Mouse (Mus musculus): Measurements from ENCODE around the gene Trnau1ap. TPM values are rescaled to one million over a fixed set of nuclear protein-coding genes. Genes with fewer than 3 reads are reported as not detected.

Trnau1ap gene
- polyA plus RNA-seq, 1 experiment from 2014 or later, result 87.8 TPM

DNA sequence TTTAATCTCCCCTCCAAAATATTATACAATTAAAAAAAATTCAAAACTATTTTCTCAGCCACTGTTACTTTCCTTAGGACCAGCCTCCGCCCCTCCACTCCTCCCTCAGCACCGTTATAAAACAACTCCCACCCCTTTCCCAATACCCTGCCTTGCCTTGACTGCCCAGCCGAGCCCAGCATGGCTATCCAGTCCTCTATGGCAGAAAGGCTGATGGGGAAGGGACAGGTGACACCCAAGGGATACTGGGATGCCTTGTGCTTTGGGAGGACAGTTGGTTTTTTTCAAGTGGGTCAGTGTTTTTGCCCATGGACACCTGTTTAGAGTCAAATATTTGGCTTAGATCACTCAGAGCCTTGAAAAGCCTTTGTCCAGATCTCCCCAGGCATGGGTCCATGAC lies 2.6 kb upstream of the Trnau1ap start:
- H3K9me3 ChIP-seq (replicated peaks), result no peaks in the 10 kb centered on the region
- H3K36me3 ChIP-seq, result peaks cover 62% of the 10 kb centered on the region
- H3K4me1 ChIP-seq, result peaks cover 25% of the 10 kb centered on the region
- WGBS, result 87% methylated on average over 3 of the region's 3 CpGs
- no peaks in the 10 kb centered on the region for H3K27me3 ChIP-seq (ENCODE audit: low read depth, poor library complexity, severe bottlenecking)
- no peak overlapping the region for H3K4me3 ChIP-seq
- H3K27ac ChIP-seq (replicated peaks), result no peak overlapping the region
- no peak for DNase-seq (ENCODE audit: low spot score)

DNA sequence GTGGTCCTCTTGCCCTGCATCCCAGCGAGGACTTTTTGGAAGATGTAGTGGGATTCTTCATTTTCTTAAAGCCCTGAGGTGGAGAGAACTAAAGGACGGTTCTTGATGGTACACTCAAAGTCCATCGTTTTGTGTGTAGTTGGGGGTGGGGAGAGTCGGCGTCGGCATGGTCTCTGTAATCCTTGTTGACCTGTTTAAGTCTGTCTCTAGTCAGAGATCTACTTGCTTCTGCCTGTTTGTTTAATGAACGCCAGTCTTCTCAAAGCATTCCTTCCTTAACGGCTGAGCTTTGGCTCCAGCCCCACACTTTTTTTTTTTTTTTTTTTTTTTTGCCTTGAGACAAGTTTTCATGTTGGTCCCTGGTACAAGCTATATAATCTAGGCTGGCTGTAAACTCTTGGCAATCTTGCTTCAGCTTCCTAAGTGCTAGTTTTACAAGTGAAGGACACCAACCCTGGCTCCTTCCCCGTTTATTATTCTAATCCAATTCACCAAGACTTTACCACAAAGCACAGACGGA lies 557 bp upstream of the Trnau1ap start:
- Histone ChIP-seq H3K27me3 (ENCODE audit: low read depth, poor library complexity, severe bottlenecking) (no peaks in the 10 kb centered on the region), H3K4me3 (peak overlapping the region; percentile 72), H3K36me3 (peaks cover 54% of the 10 kb centered on the region), H3K4me1 (peaks cover 25% of the 10 kb centered on the region), H3K27ac (replicated peaks) (peak overlapping the region; percentile 92), H3K9me3 (replicated peaks) (no peaks in the 10 kb centered on the region)
- WGBS, result 8% methylated on average over 10 of the region's 10 CpGs
- no peak for DNase-seq (ENCODE audit: low spot score)

DNA sequence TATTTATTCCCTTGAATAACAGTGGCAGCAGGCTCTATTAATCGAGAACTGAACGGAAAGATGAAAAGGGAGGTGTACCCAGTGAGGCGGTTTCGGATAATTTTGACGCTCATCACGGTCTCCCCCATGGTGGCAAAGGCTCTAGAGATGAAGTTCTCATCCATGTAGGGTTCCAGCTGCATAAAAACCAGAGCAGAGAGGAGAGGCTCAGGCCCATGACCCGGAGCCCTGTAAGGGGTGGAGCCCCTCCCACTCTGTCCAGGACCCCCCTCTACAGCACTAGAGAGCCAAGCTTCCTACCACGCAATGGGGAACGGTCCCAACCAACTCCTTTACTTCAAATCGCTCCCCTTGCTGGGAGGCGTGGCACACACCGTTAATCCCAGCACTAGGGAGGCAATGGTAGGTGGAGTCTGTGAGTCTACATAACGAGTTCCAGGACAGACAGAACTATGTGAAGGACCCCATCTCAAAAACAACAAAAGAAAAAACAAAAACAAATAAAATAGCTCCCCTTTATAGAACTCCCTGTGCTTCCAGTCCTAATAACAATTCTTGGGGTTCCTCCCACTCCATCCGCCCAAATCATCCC lies 851 bp downstream of the Trnau1ap start:
- H3K27me3 ChIP-seq (ENCODE audit: low read depth, poor library complexity, severe bottlenecking), result no peaks in the 10 kb centered on the region
- no peak for DNase-seq (ENCODE audit: low spot score)
- WGBS, result 42% methylated on average over 14 of the region's 14 CpGs
- peak overlapping the region; percentile 72 for H3K4me3 ChIP-seq
- peaks cover 54% of the 10 kb centered on the region for H3K36me3 ChIP-seq
- H3K9me3 ChIP-seq (replicated peaks), result no peaks in the 10 kb centered on the region
- H3K4me1 ChIP-seq, result peaks cover 25% of the 10 kb centered on the region
- H3K27ac ChIP-seq (replicated peaks), result peak overlapping the region; percentile 92

DNA sequence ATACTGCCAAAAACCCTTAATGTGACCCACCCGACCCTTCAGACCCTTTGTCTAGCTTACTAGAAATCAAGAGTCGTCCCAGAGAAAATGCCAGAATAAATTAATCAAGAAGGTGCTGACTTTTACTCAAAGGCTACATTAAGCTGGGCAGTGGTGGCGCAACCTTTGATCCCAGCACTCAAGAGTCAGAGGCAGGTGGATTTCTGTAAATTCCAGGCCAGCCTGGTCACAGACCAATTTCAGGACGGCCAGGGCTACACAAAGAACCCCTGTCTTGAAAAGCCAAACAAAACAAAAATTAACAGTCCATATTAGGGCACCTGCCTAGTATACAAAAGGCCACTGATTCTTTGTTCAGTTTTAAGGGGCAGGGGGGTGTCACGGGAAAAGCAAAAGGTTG lies 2.9 kb downstream of the Trnau1ap start:
- Histone ChIP-seq H3K36me3 (peaks cover 52% of the 10 kb centered on the region), H3K27ac (replicated peaks) (no peak overlapping the region), H3K4me3 (no peak overlapping the region), H3K9me3 (replicated peaks) (no peaks in the 10 kb centered on the region), H3K4me1 (peaks cover 25% of the 10 kb centered on the region), H3K27me3 (ENCODE audit: low read depth, poor library complexity, severe bottlenecking) (no peaks in the 10 kb centered on the region)
- DNase-seq (ENCODE audit: low spot score), result no peak
- WGBS, result 88% methylated on average over 5 of the region's 5 CpGs

DNA sequence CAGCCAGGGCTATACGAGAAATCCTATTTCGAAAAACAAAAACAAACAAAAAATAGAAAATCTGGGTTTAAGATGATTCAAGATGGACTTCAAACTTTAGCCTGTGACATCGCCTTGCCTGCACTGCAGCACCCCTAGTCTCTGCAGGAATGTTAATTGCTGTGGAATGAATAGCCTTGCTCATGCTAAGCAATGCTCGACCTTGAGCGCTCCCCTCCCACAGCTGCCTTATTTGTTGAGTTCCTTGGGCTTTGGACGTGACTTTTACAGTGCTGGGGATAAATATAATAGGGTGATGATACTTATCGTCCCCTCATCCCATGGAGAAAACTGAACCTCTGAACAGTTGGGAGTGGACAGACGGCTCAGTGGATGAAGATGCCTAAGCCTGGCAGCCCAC lies 13.6 kb downstream of the Trnau1ap start:
- WGBS, result 94% methylated on average over 8 of the region's 8 CpGs
- peaks cover 87% of the 10 kb centered on the region for H3K36me3 ChIP-seq
- H3K27me3 ChIP-seq (ENCODE audit: low read depth, poor library complexity, severe bottlenecking), result no peaks in the 10 kb centered on the region
- H3K9me3 ChIP-seq (replicated peaks), result no peaks in the 10 kb centered on the region
- H3K4me1 ChIP-seq, result no peaks in the 10 kb centered on the region
- H3K4me3 ChIP-seq, result no peak overlapping the region
- no peak overlapping the region for H3K27ac ChIP-seq (replicated peaks)
- DNase-seq (ENCODE audit: low spot score), result no peak

DNA sequence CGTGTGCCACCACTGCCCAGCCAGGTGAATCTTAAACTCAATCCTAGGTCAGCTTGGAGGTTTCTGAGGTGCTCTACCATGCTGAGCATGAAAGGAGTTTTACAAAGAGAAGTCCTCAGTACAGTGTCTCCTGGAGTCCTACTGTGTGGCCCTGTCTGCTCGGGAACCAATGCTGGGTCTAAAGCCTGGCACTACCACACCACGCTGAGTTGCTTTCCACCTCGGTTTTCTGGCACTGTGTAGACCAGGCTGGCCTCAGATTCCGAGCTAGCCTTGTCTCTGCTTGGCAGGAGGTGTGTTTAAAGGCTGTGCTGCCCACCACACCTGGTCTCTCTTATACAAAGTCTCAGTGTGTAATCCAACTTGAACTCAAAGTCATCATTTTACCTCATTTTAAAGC lies 16.7 kb downstream of the Trnau1ap start:
- Histone ChIP-seq H3K4me3 (no peak overlapping the region), H3K36me3 (peaks cover 75% of the 10 kb centered on the region), H3K27me3 (ENCODE audit: low read depth, poor library complexity, severe bottlenecking) (no peaks in the 10 kb centered on the region), H3K9me3 (replicated peaks) (no peaks in the 10 kb centered on the region), H3K4me1 (peaks cover 12% of the 10 kb centered on the region), H3K27ac (replicated peaks) (no peak overlapping the region)
- 84% methylated on average over 5 of the region's 5 CpGs for WGBS
- DNase-seq (ENCODE audit: low spot score), result no peak

DNA sequence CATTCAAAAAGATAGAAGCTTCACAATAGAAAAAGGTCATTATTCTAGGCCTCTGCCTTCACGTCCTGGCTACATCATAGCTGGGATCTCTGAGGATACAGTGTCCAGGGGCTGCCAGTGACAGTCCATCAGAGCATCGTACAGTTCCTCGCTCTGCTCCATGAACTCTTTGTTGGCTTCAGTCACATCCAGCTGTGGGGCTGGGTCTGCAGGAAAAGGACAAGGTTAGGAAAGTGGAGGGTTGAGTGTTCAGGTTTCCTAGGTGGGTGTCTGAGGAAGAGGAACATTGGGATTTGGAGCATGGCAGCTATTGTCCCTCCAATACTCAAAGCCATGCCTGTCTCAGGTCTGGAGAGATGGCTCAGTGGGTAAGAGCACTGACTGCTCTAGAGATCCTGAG lies 17.5 kb downstream of the Trnau1ap start:
- Histone ChIP-seq H3K36me3 (peaks cover 66% of the 10 kb centered on the region), H3K4me3 (no peak overlapping the region), H3K9me3 (replicated peaks) (no peaks in the 10 kb centered on the region), H3K4me1 (peaks cover 12% of the 10 kb centered on the region), H3K27me3 (ENCODE audit: low read depth, poor library complexity, severe bottlenecking) (no peaks in the 10 kb centered on the region), H3K27ac (replicated peaks) (no peak overlapping the region)
- DNase-seq (ENCODE audit: low spot score), result no peak
- 54% methylated on average over 3 of the region's 3 CpGs for WGBS

DNA sequence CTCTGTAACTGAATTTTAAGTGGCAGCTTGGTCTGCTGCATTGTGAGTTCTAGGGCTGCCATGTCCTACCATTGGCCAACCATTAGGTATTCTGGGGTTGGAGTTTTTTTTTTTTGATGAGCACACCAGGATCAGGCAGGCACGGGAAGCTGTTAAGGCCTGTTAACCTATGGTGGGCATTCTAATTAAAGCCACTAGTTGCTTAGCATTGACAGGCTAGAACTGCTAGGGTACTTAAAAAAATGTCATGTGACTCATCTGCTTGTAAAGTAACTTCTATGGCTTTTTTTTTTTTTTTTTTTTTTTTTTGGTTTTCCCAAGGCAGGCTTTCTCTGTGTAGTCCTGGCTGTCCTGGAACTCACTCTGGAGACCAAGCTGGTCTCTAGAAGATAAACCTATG lies 18.1 kb downstream of the Trnau1ap start:
- Histone ChIP-seq H3K4me3 (no peak overlapping the region), H3K27ac (replicated peaks) (no peak overlapping the region), H3K36me3 (peaks cover 61% of the 10 kb centered on the region), H3K4me1 (peaks cover 12% of the 10 kb centered on the region), H3K27me3 (ENCODE audit: low read depth, poor library complexity, severe bottlenecking) (no peaks in the 10 kb centered on the region), H3K9me3 (replicated peaks) (no peaks in the 10 kb centered on the region)
- 35% methylated on average over 1 of the region's 1 CpGs for WGBS
- no peak for DNase-seq (ENCODE audit: low spot score)

DNA sequence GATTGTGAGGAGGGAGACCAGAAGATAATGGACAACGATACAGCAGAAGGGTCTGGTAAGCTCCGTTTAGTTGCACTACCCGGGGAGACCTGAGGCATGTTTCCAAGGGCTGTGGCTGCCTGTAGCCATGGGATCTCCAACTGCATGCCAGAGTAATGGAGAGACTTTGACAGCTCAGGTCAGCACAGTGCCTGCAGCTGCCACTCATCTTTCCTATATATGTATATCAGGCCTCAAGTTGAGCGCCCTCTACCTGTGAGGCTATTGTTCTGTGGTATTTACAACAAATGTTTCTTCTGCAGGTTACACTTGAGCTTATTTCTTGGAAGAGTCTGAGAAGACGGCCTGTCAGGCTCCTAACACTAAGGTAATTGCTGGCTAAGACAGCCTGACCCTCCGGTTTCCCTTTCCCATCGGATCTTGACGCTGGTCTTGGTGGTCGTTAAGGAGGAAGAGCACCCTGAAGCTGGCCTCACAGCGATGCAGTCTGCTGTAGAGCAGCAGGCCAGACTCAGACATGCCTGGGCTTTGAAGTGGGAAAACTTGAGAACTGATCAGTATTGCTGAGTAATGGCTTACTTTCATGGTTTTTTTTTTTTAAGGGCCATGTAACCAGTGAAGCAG lies 19.4 kb downstream of the Trnau1ap start:
- WGBS, result 38% methylated on average over 10 of the region's 10 CpGs
- no peaks in the 10 kb centered on the region for H3K27me3 ChIP-seq (ENCODE audit: low read depth, poor library complexity, severe bottlenecking)
- H3K27ac ChIP-seq (replicated peaks), result peak overlapping the region; percentile 96
- H3K9me3 ChIP-seq (replicated peaks), result no peaks in the 10 kb centered on the region
- H3K4me1 ChIP-seq, result peaks cover 12% of the 10 kb centered on the region
- peak overlapping the region; percentile 91 for H3K4me3 ChIP-seq
- H3K36me3 ChIP-seq, result peaks cover 54% of the 10 kb centered on the region
- no peak for DNase-seq (ENCODE audit: low spot score)

DNA sequence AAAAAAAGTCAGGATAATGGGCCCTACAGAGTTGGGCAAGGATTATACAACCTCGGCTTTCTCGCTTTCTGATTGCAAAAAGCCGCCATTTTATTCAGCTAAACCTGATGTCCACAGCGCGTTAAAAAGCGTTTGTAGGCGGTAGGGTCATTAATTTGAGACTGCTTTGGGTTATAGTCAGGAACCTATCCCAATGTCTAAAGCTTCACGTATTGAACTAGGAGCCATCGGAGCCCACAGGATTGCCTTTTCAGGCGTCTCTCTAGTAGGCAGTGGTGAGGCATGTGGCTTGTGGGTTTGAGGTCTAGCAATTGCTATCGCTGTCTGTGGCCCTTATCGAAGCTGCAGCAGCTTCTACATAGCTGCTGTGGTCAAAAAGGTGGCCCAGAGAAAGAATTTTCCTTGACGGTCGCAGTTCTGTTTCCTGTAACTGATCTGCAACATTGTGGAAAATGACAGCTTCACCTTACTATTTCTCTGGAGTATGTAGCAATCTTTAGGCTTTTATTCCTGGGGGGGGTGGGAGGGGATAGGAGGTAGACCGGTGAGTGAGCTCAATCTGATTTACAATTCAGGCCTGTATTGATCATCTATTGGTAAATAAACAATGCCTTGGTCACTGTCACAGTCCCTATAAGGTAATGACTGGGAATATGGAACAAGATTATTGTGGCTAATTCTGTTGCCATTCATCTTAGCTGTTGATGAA lies 20.0 kb downstream of the Trnau1ap start:
- WGBS, result under 1% methylated on average over 15 of the region's 15 CpGs
- no peaks in the 10 kb centered on the region for H3K9me3 ChIP-seq (replicated peaks)
- H3K4me3 ChIP-seq, result peak overlapping the region; percentile 91
- H3K36me3 ChIP-seq, result peaks cover 50% of the 10 kb centered on the region
- H3K4me1 ChIP-seq, result peaks cover 12% of the 10 kb centered on the region
- no peak for DNase-seq (ENCODE audit: low spot score)
- no peaks in the 10 kb centered on the region for H3K27me3 ChIP-seq (ENCODE audit: low read depth, poor library complexity, severe bottlenecking)
- H3K27ac ChIP-seq (replicated peaks), result peak overlapping the region; percentile 96

DNA sequence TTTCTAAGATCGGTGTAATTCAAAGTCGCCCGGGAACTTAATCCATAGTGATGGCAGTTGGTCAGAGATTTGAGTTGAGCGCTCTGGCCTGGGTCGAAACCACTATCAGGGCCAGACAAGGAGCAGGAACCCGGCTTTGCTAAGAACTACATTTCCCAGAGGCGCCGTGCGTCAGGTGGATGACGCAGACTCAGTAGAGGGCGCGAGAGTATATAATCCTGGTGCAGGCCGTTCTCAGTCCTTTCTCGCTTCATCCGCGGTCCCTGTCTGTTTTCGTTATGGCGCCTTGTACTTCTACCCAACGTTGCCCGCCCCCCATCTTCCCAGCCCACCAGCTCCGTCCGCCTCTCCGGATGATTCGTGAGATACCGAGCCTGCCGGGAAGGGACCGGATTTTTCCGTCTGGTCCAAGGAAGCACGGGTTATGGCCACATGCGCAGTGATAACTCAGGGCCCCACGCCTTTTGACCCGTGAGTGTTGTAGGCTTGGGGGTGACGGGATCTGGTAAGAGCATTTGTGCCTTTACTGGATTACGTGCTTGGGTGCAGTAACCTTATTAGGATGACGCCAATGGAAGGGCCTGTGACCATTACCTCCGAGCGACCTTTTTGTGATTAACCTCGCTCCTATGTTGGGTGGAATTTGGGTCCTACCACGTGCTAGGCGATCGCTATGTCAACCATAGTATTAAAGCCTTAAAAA lies 20.8 kb downstream of the Trnau1ap start:
- peak; percentile 90 for DNase-seq (ENCODE audit: low spot score)
- WGBS, result 2% methylated on average over 41 of the region's 41 CpGs
- Histone ChIP-seq H3K27me3 (ENCODE audit: low read depth, poor library complexity, severe bottlenecking) (no peaks in the 10 kb centered on the region), H3K4me3 (peak overlapping the region; percentile 91), H3K4me1 (peaks cover 12% of the 10 kb centered on the region), H3K9me3 (replicated peaks) (no peaks in the 10 kb centered on the region), H3K27ac (replicated peaks) (peak overlapping the region; percentile 96), H3K36me3 (peaks cover 43% of the 10 kb centered on the region)

DNA sequence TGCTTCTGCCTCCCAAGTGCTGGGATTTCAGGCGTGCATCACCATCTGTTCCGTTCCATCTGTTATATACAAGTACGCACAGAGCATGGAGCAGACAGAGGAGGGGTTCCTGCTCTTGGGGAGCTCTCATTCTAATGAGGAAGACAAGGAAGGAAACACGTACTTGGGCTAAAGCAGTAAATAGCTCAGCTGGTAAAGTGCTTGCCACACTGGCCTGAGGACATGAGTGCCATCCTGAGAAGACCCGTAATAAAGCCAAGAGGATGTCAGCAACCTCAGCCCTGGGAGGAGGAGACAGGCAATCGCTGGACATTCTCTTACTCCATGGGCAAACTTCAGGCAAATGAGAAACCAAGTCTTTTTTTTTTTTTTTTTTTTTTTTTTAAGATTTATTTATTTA lies 23.3 kb downstream of the Trnau1ap start:
- no peak overlapping the region for H3K27ac ChIP-seq (replicated peaks)
- 84% methylated on average over 6 of the region's 6 CpGs for WGBS
- H3K36me3 ChIP-seq, result peaks cover 18% of the 10 kb centered on the region
- no peak overlapping the region for H3K4me3 ChIP-seq
- H3K4me1 ChIP-seq, result peaks cover 26% of the 10 kb centered on the region
- H3K9me3 ChIP-seq (replicated peaks), result no peaks in the 10 kb centered on the region
- H3K27me3 ChIP-seq (ENCODE audit: low read depth, poor library complexity, severe bottlenecking), result no peaks in the 10 kb centered on the region
- no peak for DNase-seq (ENCODE audit: low spot score)

All from midbrain, embryonic 10.5 days (tissue).